In genomic region chr16:42919992-42920760, GRCm38 (mm10) we compare ENCODE assay signal across 23 mouse cellular contexts. TPM values are rescaled to one million over a fixed set of nuclear protein-coding genes. Genes with fewer than 3 reads are reported as not detected.
DNase-seq lines count a peak whose midpoint lies in the region; ATAC-seq and TF ChIP-seq lines count a peak whose summit lies in the region.
"Had no signal": no experiment of that assay in that cellular context is flagged by ENCODE, and none has a peak within 500 bp of the region (broad histone marks: within the 10 kb centered on the region; RNA-seq: fewer than 3 reads in every experiment).

No protein-coding gene starts in this region.

- no peak overlapping the region for H3K4me3 ChIP-seq in midbrain, embryonic 11.5 days (ENCODE audit: low read depth, low read length)
- H3K4me3 ChIP-seq in midbrain, embryonic 16.5 days (ENCODE audit: low read depth, low read length): no peak overlapping the region
- no peak overlapping the region for H3K4me3 ChIP-seq in stomach, postnatal 0 days (ENCODE audit: low read depth, low read length)
- H3K4me3 ChIP-seq: embryonic facial prominence, embryonic 15.5 days; erythroblast, embryonic 14.5 days; forebrain, embryonic 10.5 days; heart, embryonic 10.5 days; hindbrain, embryonic 13.5 days; intestine, embryonic 15.5 days had no signal

- no peaks in the 10 kb centered on the region for H3K36me3 ChIP-seq in midbrain, embryonic 11.5 days (ENCODE audit: control insufficient read depth, insufficient read depth, low read length)
- H3K36me3 ChIP-seq in midbrain, embryonic 16.5 days (ENCODE audit: control insufficient read depth, insufficient read depth, low read length): no peaks in the 10 kb centered on the region
- H3K36me3 ChIP-seq in stomach, postnatal 0 days (ENCODE audit: control insufficient read depth, insufficient read depth, low read length): no peaks in the 10 kb centered on the region
- H3K36me3 ChIP-seq: embryonic facial prominence, embryonic 15.5 days; forebrain, embryonic 10.5 days; heart, embryonic 10.5 days; hindbrain, embryonic 13.5 days; intestine, embryonic 15.5 days had no signal

- no peaks in the 10 kb centered on the region for H3K27me3 ChIP-seq in midbrain, embryonic 11.5 days (ENCODE audit: control insufficient read depth, insufficient read depth, low read length)
- no peaks in the 10 kb centered on the region for H3K27me3 ChIP-seq in midbrain, embryonic 16.5 days (ENCODE audit: control insufficient read depth, insufficient read depth, low read depth, low read length)
- H3K27me3 ChIP-seq in stomach, postnatal 0 days (ENCODE audit: control insufficient read depth, insufficient read depth, low read length): no peaks in the 10 kb centered on the region
- H3K27me3 ChIP-seq: embryonic facial prominence, embryonic 15.5 days; hindbrain, embryonic 13.5 days; intestine, embryonic 15.5 days had no signal

- WGBS in midbrain, embryonic 11.5 days: 88% methylated on average over 5 of the region's 5 CpGs
- 94% methylated on average over 5 of the region's 5 CpGs for WGBS in midbrain, embryonic 16.5 days
- WGBS in stomach, postnatal 0 days: 90% methylated on average over 5 of the region's 5 CpGs

- H3K9me3 ChIP-seq in midbrain, embryonic 11.5 days (ENCODE audit: control insufficient read depth, low read length): no peaks in the 10 kb centered on the region
- no peaks in the 10 kb centered on the region for H3K9me3 ChIP-seq in midbrain, embryonic 16.5 days (replicated peaks; ENCODE audit: control insufficient read depth, low read length, poor library complexity, severe bottlenecking)
- H3K9me3 ChIP-seq in stomach, postnatal 0 days (ENCODE audit: control insufficient read depth, low read length): no peaks in the 10 kb centered on the region
- H3K9me3 ChIP-seq: embryonic facial prominence, embryonic 15.5 days; forebrain, embryonic 10.5 days; heart, embryonic 10.5 days; hindbrain, embryonic 13.5 days; intestine, embryonic 15.5 days had no signal

- TF ChIP-seq CTCF in stomach, postnatal 0 days (IDR thresholded peaks at IDR 0.05; ENCODE audit: low read depth): no peak

- no peak overlapping the region for H3K9ac ChIP-seq in midbrain, embryonic 11.5 days (ENCODE audit: low read length)
- H3K9ac ChIP-seq in midbrain, embryonic 16.5 days (ENCODE audit: low read depth, low read length): no peak overlapping the region
- H3K9ac ChIP-seq in stomach, postnatal 0 days (ENCODE audit: low read length): no peak overlapping the region
- H3K9ac ChIP-seq: embryonic facial prominence, embryonic 15.5 days; hindbrain, embryonic 13.5 days; intestine, embryonic 15.5 days had no signal

- no peak for ATAC-seq in midbrain, embryonic 11.5 days (ENCODE audit: low FRiP score)
- no peak for ATAC-seq in midbrain, embryonic 16.5 days
- peak; percentile 87 for ATAC-seq in granulocyte monocyte progenitor cell, adult 5-6 weeks (replicated peaks; ENCODE audit: poor library complexity, severe bottlenecking)
- ATAC-seq in megakaryocyte progenitor cell, adult 5-6 weeks (replicated peaks; ENCODE audit: poor library complexity): peak; percentile 91
- no peak for ATAC-seq in stomach, postnatal 0 days (ENCODE audit: low FRiP score, low TSS enrichment)
- ATAC-seq: forebrain, embryonic 16.5 days; hindbrain, postnatal 0 days; intestine, embryonic 15.5 days had no signal

- no peaks in the 10 kb centered on the region for H3K4me1 ChIP-seq in midbrain, embryonic 11.5 days (ENCODE audit: control insufficient read depth, insufficient read depth, low read length)
- no peaks in the 10 kb centered on the region for H3K4me1 ChIP-seq in midbrain, embryonic 16.5 days (ENCODE audit: control insufficient read depth, insufficient read depth, low read length)
- no peaks in the 10 kb centered on the region for H3K4me1 ChIP-seq in stomach, postnatal 0 days (replicated peaks; ENCODE audit: control insufficient read depth, insufficient read depth)
- H3K4me1 ChIP-seq: embryonic facial prominence, embryonic 15.5 days; forebrain, embryonic 10.5 days; heart, embryonic 10.5 days; hindbrain, embryonic 13.5 days; intestine, embryonic 15.5 days had no signal

- DNase-seq in midbrain, embryonic 11.5 days (ENCODE audit: low spot score, missing footprints): peak; percentile 28
- no peak for DNase-seq in stomach, postnatal 0 days (ENCODE audit: low spot score)
- no peak for DNase-seq in spleen, adult 18-20 months
- DNase-seq in kidney, postnatal 14 days: no peak
- DNase-seq: adrenal gland, postnatal 10 days; B cell, adult 2 months; cerebellum, adult 2 months; cerebellum, postnatal 10 days; embryo, embryonic 11 days; gastrocnemius, postnatal 14 days; heart, postnatal 10 days; heart, postnatal 4 days had no signal

- no peak overlapping the region for H3K27ac ChIP-seq in midbrain, embryonic 11.5 days (ENCODE audit: low read depth, low read length)
- H3K27ac ChIP-seq in midbrain, embryonic 16.5 days (ENCODE audit: low read length): no peak overlapping the region
- H3K27ac ChIP-seq in stomach, postnatal 0 days (replicated peaks): no peak overlapping the region
- H3K27ac ChIP-seq: embryonic facial prominence, embryonic 15.5 days; forebrain, embryonic 10.5 days; heart, embryonic 10.5 days; hindbrain, embryonic 13.5 days; hindbrain, postnatal 0 days; intestine, embryonic 15.5 days had no signal

- no peak overlapping the region for H3K4me2 ChIP-seq in midbrain, embryonic 11.5 days
- no peak overlapping the region for H3K4me2 ChIP-seq in midbrain, embryonic 16.5 days (ENCODE audit: low read length)
- H3K4me2 ChIP-seq in stomach, postnatal 0 days (replicated peaks; ENCODE audit: low read depth): no peak overlapping the region
- H3K4me2 ChIP-seq: embryonic facial prominence, embryonic 15.5 days; hindbrain, embryonic 13.5 days; intestine, embryonic 15.5 days had no signal

- no peak for TF ChIP-seq EP300 in stomach, postnatal 0 days (optimal IDR thresholded peaks at IDR 0.05)

RNA-seq across cellular contexts. Expression of gene Zbtb20, which starts 44.5 kb away (rescaled TPM):
- 44.2 and 45.6 TPM in 2 replicates for polyA plus RNA-seq in midbrain, embryonic 11.5 days (2014; fragmentation: Nextera tagmentation; extraction: Ambion mirVana)
- 60.7 and 66.9 TPM in 2 replicates for polyA plus RNA-seq in midbrain, embryonic 16.5 days (2015; fragmentation: Nextera tagmentation; extraction: Ambion mirVana)
- total RNA-seq in granulocyte monocyte progenitor cell, adult 5-6 weeks (2014; fragmentation: Nextera tagmentation): 20.4 and 22.0 TPM in 2 replicates
- total RNA-seq in granulocyte monocyte progenitor cell, adult 5-6 weeks (2017): 6.7 and 11.7 TPM in 2 replicates
- total RNA-seq in megakaryocyte progenitor cell, adult 5-6 weeks (2015): 10.9 and 13.1 TPM in 2 replicates
- 5.2 and 15.9 TPM in 2 replicates for total RNA-seq in megakaryocyte progenitor cell, adult 5-6 weeks (2017)
- 15.7 and 20.2 TPM in 2 replicates for polyA plus RNA-seq in stomach, postnatal 0 days (2015; fragmentation: Nextera tagmentation; extraction: Ambion mirVana)

Comparison
In these comparisons a context has a peak if more than half of its experiments do, and no peak if none do; other contexts are left out.
1. ATAC-seq: peak in granulocyte monocyte progenitor cell, adult 5-6 weeks (single experiment) and megakaryocyte progenitor cell, adult 5-6 weeks (single experiment); none in midbrain, embryonic 11.5 days (single experiment), midbrain, embryonic 16.5 days (single experiment) and stomach, postnatal 0 days (single experiment).